Mouse (Mus musculus) embryo, embryonic 11 days (tissue): ENCODE data around the gene Wdr20.
"Not testable (repeated sequence)": the region's sequence is repeated elsewhere in the genome, so short reads cannot be mapped to it uniquely, and the experiment has no call there.

Source experiments
- DNase-seq: peaks from one replicate; pipeline ENCODE4 v3.0.0-alpha.2; 2015

The Wdr20 gene

GRCm38 (mm10) chr12:110714215-110714614, 23.5 kb upstream of the Wdr20 start:
- DNase-seq, result no peak

- no peak for DNase-seq
These were observed 21.7 kb upstream of the Wdr20 start for GRCm38 (mm10) chr12:110716004-110716403.

GRCm38 (mm10) chr12:110725051-110725450, 12.7 kb upstream of the Wdr20 start:
- DNase-seq, result no peak

DNA sequence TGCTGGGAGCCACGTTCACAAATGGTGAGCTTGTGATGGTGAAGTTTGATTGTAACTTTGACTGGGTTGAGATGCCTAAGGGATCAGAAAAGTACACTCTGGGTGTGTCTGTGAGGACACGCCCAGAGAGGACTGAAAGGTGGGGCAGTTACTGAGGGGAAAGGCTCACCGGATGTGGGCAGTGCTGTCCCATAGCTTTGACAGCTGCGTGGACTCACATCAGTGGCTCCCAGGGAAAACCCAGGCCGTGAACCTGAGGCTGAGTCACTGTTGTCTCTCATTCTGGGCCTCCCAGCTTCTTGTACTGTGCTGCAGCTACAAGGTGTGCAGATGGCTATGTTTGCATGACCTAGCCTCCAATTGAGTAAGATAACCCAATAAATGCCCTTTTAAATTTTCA, 12.3 kb upstream of the Wdr20 start:
- DNase-seq, result no peak

DNA sequence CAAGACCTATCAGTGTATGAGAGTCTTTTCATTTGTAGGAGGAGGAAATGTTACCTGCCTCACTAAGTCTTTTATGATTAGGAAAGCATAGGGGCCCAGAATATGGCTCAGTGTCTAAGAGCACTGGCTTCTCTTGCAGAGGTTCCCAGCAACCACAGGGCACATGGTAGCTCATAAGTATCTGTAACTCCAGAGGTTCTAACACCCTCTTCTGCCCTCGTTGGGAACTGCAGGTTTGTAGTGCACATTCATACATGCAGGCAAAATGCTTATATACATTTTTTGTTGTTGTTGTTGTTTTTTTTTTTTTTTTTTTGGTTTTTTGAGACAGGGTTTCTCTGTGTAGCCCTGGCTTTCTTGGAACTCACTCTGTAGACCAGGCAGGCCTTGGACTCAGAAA, 11.3 kb upstream of the Wdr20 start:
- no peak for DNase-seq

- DNase-seq, result not testable (repeated sequence)
These were observed 4.5 kb upstream of the Wdr20 start for GRCm38 (mm10) chr12:110733254-110733653.

DNA sequence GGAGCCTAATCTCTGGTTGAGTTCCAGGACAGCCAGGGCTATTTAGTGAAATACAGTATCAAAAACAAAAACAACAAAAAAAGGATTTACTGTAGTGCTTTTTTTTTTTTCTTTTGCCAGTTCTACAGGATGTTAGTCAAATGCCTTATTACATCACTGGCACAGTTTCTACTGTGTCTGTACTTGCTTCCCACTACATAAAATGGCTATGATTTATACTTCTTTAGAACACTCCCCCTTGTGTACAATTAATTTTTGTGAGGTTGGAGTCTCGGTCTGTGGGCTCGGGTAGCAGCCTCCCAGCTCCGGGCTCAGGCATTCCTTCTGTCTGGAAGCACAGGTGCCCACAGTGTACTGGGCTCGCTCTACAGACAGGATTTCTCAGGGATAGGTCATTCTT, 1.1 kb upstream of the Wdr20 start:
- peak; percentile 10 for DNase-seq

DNA sequence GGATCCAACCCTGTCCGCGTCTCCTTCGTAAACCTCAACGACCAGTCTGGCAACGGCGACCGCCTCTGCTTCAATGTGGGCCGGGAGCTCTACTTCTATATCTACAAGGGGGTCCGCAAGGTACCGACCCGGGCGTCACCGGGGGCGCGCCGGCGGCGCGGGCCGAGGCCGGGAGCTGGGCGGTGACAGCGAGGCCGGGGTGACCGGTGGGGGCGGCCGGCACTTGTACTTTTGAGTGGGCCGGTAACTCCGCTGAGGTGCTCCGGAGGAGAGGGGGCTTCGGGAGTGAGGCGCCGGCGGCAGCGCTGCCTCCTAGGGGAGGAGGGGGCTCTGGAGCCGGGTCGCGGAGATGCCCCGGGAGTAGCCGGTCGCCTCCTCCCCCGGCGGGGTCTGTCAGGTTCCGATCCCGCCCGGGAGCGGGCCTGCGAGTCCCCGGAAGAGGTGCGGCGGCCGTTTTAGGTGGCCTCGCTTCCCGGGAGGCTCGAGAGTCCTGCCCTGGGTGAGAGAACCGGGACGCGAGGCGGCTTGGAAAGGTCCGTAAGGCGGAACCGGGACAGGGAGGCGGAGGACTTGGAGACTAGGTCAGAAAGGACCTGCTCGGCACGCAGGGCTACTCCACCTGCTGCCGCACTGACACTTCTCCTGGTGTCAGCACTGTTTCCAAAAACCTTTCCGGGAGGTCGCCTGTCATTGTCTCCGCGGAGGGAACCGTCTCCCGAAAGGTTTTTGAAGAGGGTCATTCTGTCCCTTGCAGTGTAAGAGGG, 596 bp downstream of the Wdr20 start:
- DNase-seq, result no peak

DNA sequence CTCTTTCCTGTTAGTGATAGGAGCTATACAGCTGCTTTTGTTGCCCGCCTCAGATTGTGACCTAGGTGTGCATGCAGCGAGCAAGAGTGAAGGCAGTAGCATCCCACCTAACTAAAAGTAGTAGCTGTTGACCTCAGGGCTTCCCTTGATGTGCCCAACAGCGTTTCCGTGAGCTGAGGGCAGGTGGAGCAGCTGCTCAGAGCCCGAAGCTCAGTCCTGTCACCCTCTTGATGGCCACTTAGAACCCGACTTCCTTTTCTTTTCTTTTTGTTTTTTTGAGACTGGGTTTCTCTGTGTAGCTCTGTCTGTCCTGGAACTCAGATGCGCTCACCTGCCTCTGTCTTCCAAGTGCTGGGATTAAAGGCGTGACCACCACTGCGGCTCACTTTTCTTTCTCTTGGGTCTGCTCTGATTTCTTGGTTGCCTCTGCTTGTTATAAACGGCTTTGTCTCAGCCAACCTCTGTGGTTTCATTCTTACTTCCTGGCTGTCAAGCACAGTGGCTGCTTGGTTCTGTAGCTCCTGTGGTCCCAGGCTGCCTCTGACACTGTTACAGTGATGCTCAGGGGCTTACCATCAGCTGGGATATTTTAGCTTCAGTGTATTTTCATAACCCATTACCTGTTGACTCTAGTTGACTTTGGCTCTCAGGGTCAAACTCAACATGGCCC, 13.2 kb downstream of the Wdr20 start:
- DNase-seq, result no peak

DNA sequence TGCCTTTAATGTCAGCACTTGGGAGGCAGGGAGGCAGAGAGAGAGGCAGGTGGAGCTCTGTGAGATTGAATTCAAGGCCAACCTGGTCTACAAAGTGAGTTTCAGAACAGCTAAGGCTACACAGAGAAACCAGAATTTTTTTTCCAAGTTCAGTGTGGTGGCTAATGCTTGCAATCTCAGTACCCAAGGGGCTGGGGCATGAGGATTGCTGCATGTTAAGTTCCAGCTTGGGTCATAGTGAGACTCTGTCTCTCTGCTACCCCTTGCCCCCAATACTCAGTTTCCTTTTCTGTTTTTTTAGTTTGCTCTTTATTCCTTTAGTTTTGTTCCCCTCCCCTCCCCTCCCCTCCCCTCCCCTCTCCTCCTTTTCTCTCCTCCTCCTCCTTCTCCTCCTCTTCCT, 15.0 kb downstream of the Wdr20 start:
- DNase-seq, result no peak

DNA sequence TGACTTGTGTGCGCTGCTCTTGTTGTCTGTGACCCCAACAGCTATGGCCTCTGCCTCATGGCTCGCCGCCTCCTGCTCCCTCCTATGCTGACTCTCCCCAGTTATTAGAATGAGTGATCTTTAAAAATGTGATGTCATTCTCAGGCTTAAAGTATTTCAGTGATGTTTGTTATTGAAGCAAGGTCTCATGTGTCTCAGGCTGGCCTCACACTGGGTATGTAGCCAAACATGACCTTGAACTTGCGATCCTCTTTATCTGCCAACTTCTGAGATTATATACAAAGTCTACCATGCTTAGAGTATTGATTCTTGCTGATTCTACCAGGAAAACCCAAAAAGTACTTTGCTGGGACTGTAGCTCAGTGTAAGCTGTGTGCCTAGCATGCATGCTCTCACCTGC, 16.2 kb downstream of the Wdr20 start:
- DNase-seq, result no peak

- no peak for DNase-seq
These were observed 19.4 kb downstream of the Wdr20 start for GRCm38 (mm10) chr12:110757161-110757560.

DNA sequence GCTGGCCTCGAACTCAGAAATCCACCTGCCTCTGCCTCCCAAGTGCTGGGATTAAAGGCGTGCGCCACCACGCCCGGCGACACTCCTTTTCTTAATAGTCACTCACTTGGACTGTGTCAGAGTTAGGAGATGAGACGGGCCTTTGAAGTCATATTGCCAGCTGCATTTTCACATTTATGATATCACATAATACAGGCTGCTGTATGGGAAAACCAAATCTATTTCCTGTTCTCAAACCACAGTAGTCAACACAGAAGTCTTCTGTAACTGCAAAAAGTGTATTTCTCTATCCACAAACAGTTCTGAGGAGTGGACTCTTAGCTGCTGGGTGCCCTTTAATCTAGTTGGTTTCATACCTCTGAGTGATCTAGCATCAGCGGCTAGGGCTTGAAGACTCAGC, 21.2 kb downstream of the Wdr20 start:
- no peak for DNase-seq

DNA sequence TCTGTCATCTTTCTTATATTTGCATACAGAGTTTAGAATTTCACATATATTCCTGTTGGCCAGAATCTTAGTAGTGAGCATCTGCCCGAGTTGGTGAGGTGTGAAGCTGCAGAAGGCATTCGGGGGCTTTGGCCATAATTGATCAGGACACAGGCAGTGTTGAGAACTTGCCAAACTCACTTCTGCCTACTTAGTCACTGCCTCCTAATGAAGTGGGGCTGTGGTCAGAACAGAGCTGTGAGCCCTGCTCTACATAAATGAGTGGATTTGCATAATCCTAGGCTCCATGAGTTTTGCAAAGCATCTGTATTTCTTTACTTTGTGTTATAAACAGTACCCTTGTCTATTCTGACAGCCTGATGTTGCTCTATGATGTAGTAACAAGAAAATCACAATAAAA, 24.6 kb downstream of the Wdr20 start:
- no peak for DNase-seq

GRCm38 (mm10) chr12:110764531-110764930, 26.8 kb downstream of the Wdr20 start:
- DNase-seq, result no peak

GRCm38 (mm10) chr12:110768562-110768961, 30.8 kb downstream of the Wdr20 start:
- no peak for DNase-seq

DNA sequence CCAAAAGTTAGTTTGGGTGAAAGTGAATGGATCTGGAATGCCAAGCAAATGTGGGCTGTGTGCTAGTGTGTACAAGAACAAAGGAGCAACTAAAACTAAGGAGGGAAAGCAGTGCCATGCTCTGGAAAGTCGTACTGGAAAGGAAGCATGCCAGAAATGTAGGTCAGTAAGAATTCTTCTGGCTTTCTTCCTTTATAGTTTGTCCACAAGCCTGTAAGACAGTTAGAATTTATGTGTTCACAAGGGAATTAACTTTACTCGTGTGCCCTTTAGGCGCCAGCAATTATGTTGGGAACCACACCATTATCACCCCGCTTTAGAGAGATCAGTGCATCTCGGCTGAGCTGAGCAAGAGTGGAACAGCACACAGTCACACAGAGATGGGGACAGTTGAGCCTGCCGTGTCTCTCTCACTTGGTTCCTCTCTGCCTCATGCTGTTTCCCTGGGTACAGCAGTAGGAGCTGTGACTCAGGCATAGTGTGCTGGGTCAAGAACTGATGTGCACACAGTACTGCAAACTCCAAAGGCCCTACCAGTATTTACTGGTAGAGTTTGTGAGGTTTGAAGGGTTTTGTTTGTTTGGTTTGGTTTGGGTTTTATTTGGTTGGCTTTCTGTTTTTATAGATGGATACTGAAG, 32.0 kb downstream of the Wdr20 start:
- no peak for DNase-seq

- DNase-seq, result no peak
These were observed 32.9 kb downstream of the Wdr20 start for GRCm38 (mm10) chr12:110770479-110771247.

DNA sequence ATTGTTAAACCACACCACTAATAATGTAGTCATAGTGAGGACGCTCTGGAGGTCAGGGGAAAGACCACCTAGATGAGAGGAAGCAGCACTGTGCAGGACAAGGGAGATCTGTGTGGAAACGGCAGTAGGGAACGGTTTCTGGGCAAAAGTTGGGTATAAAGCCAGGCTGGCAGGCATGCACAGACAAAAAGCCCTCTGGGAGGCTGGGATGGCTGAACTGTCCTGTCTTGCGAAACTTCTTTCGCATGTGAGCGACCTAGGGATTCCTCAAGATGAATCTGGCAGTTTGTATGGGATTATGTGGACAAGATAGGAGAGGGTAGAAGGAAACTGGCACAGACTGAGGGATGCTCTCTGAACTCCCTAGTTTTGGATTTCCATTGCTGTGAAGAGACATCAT, 34.2 kb downstream of the Wdr20 start:
- DNase-seq, result no peak

DNA sequence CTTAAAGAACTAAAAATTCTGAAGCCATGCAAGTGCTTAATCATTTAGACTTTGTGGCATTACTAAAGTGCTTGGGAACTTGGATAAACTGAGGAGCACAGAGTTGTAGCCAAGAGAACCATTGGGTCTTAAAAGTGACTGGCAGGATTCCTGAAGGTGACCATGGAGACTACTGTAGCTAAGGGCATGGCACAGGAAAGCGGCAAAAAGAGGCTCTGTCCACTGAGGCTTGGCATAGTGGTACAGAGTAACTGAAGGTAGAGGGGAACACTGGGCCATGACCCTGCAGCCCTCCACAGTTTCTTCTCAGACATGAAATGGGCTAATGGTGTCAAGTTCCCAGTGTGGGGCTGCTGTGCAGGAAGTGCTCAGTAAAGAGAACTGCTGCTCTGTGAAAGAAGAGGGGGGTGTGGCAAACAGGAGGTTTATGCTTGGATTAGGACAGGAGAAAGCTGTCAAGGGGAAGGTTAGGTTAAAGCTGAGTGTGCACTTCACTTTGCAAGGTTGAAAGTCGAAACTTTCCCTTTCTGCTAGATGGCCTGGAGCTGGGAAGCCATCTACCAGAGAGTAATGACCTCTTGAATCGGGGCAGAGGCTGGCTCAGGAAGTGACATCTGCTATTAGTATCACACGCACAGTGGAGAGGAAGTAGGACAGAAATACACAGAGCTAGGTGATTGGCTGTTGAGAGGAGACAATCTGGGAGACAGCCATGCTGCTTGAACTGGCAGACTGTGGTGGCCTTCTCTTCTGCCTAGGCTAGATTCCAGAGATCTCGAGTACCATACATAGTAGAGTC, 38.1 kb downstream of the Wdr20 start:
- DNase-seq, result peak; percentile 11

DNA sequence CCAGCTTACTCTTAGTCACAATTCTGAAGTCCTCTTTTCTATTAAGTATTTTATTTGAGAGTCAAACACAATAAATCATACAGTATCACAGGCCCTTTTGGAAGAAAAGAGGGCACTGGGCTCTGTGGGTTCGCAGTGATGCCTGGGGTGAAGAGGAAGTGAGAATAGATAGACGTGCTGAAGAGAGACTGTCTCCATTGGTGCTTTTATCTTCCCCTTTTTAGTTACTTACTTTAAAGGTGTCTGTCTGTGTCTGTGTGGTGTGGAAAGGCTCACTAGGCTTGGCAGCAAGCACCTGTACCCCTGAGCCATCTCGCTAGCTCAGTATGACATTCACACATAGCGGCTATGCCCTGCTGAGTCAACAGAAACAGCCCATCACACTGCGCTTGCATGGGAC, 40.1 kb downstream of the Wdr20 start:
- no peak for DNase-seq

GRCm38 (mm10) chr12:110779296-110779695, 41.6 kb downstream of the Wdr20 start:
- no peak for DNase-seq

GRCm38 (mm10) chr12:110781181-110781580, 43.4 kb downstream of the Wdr20 start:
- DNase-seq, result no peak
